Mouse (Mus musculus) limb, embryonic 12.5 days (tissue): ENCODE measurements around the gene Glod5. TPM values are rescaled to one million over a fixed set of nuclear protein-coding genes. Genes with fewer than 3 reads are reported as not detected.
"Not testable (repeated sequence)": the region's sequence is repeated elsewhere in the genome, so short reads cannot be mapped to it uniquely, and the experiment has no call there.

Experiments
- ATAC-seq: fragments of 200-750 bp; cut with Nextera tagmentation; 2 replicates; pipeline ENCODE4 v1.8.0; 2017; ENCODE audit warnings: low read depth, moderate TSS enrichment; ENCODE audit not compliant: insufficient number of reproducible peaks, insufficient read depth, low FRiP score, low TSS enrichment
- H3K27ac ChIP-seq: fragments of 300-500 bp; sonication (generic); 2 replicates; pipeline ENCODE4 v1.5.1; 2016; ENCODE audit warnings: mild to moderate bottlenecking, moderate library complexity
- H3K27me3 ChIP-seq: fragments of 300-500 bp; sonication (generic); 2 replicates; pipeline ENCODE4 v1.6.1; 2016; ENCODE audit warnings: mild to moderate bottlenecking, moderate library complexity
- H3K36me3 ChIP-seq: fragments of 300-500 bp; sonication (generic); 2 replicates; pipeline ENCODE4 v1.6.1; 2016; ENCODE audit warnings: mild to moderate bottlenecking, moderate library complexity
- H3K4me1 ChIP-seq: fragments of 300-500 bp; sonication (generic); replicated peaks from 2 replicates; pipeline ENCODE4 v1.6.1; 2016
- H3K4me2 ChIP-seq: fragments of 300-500 bp; sonication (generic); 2 replicates; pipeline ENCODE4 v1.6.1; 2016; ENCODE audit warnings: mild to moderate bottlenecking, moderate library complexity
- H3K4me3 ChIP-seq: fragments of 300-500 bp; sonication (generic); replicated peaks from 2 replicates; pipeline ENCODE4 v1.5.1; 2016; ENCODE audit warnings: mild to moderate bottlenecking
- H3K9ac ChIP-seq: fragments of 300-500 bp; sonication (generic); replicated peaks from 2 replicates; pipeline ENCODE4 v1.6.1; 2016; ENCODE audit warnings: mild to moderate bottlenecking, moderate library complexity
- H3K9me3 ChIP-seq: fragments of 300-500 bp; sonication (generic); 2 replicates; pipeline ENCODE4 v1.6.1; 2016; ENCODE audit warnings: mild to moderate bottlenecking, moderate library complexity
- WGBS: fragments of 180-500 bp; shearing (Covaris S2); methylation state at CpG from one replicate; pipeline ENCODE4 v1.1.7; 2016; 5-methylcytosine and 5-hydroxymethylcytosine counted together
- polyA plus RNA-seq: library from polyadenylated mRNA; unstranded; fragments of >200 nt; fragmentation: Nextera tagmentation; extraction: Ambion mirVana; gene quantifications from 2 replicates; pipeline ENCODE4 v1.2.1, GENCODE M21; 2016

The Glod5 gene
- not detected in 2 replicates for polyA plus RNA-seq

DNA sequence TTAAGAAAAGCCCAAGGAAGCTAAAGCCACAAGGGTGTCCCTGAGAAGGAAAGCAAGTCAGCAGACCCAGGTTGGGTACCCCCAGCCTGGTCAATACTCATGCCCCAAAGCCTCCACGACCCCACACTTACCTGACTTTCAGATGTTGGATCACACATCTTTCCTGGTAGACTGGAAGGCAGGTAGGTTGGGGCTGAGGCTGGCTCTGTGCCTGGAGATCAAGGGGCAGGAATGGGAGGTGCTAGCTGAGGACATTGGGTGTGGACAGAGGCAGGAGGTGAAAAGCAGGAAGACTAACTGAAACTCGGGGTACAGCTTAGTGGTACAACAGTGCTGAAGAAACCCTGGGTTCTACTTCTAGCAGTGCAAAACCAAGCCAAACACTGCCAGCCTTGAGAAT lies at the start of gene Glod5:
TSS of gene Glod5 (minus strand) at position 207 of the 400 bp plus-strand sequence.
- Histone ChIP-seq H3K27ac (no peak within 1 kb of the TSS), H3K36me3 (no peaks in the 10 kb centered on the region), H3K27me3 (no peaks in the 10 kb centered on the region), H3K4me2 (no peak within 1 kb of the TSS), H3K9me3 (no peaks in the 10 kb centered on the region), H3K4me1 (no peaks in the 10 kb centered on the region), H3K4me3 (no peak within 1 kb of the TSS), H3K9ac (no peak within 1 kb of the TSS)
- no peak for ATAC-seq
- 56% methylated on average over 2 of the region's 2 CpGs for WGBS

DNA sequence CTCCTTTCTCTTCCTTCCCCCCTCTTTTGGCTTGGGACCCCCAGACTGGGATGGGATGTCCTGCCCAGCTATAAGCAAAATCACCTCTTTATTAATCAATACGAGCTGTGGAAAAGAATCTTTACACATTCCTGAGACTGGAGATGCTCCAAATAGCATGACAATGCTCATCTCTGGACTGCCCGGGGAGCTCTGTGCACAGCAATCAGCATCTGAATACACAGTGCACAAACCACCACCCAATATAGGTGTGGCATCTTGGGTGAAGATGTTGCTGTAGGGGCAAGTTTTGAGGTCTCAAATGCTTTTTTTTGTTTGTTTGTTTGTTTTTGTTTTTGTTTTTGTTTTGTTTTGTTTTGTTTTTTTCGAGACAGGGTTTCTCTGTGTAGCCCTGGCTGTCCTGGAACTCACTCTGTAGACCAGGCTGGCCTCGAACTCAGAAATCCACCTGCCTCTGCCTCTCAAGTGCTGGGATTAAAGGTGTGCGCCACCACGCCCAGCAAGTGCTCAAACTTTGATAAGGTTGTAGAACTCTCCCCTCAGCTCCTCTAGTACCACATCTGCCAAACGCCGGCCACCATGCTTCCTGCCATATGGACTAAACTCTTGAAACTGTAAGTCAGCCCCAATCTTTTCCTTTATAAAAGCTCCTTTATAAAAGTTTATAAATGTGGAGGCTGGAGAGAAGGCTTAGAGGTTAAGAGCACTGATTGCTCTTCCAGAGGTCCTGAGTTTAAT lies 32.9 kb upstream of the Glod5 start:
- not testable (repeated sequence) for H3K4me1 ChIP-seq, ATAC-seq, H3K9ac ChIP-seq, H3K27me3 ChIP-seq, H3K9me3 ChIP-seq, H3K27ac ChIP-seq, H3K4me2 ChIP-seq, H3K4me3 ChIP-seq, H3K36me3 ChIP-seq
- 84% methylated on average over 8 of the region's 8 CpGs for WGBS

DNA sequence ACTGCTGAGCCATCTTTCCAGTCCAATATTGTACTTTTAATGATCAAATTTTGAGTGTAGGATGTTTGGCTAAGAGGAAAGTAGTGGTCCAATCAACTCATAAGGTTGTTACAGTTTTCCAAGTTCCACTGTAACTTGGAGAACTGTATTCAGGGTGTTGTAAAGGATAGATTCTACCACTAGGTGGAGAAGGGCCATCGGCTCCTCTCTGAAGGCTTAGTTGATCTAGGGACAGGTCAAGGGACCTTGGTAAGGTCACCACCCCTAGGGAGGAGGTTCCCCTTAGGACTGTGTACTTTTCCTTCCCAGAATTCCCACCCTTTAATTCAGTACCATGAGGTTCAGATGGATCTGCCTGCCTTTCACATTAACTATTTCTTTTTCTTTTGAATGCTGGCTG lies 14.7 kb upstream of the Glod5 start:
- no peak overlapping the region for H3K27ac ChIP-seq
- H3K9ac ChIP-seq: no peak overlapping the region
- ATAC-seq: no peak
- no peaks in the 10 kb centered on the region for H3K9me3 ChIP-seq
- H3K4me1 ChIP-seq: no peaks in the 10 kb centered on the region
- H3K36me3 ChIP-seq: no peaks in the 10 kb centered on the region
- no peak overlapping the region for H3K4me3 ChIP-seq
- 54% methylated on average over 1 of the region's 1 CpGs for WGBS
- H3K27me3 ChIP-seq: no peaks in the 10 kb centered on the region
- H3K4me2 ChIP-seq: no peak overlapping the region

DNA sequence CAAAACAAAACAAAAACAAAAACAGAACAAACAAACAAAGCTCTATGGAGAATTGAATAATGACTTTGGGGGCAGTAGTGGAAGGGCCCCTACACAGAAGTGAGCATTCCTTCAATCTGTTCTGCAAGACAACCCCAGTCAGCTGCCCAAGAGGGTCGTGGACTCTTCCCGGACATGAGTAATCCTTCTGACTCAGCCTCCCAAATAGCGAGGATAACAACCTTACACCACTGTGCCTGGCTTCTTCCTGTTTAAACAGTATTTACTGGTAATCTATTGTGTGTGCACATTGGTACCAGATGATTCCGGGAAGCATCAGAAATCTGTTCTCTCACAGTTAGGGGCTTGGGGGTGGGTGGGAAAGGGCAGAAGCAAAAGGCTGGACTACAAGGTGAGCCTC lies 8.5 kb upstream of the Glod5 start:
- Histone ChIP-seq H3K27ac (no peak overlapping the region), H3K9me3 (no peaks in the 10 kb centered on the region), H3K4me2 (no peak overlapping the region), H3K27me3 (no peaks in the 10 kb centered on the region), H3K9ac (no peak overlapping the region), H3K4me1 (no peaks in the 10 kb centered on the region), H3K4me3 (no peak overlapping the region), H3K36me3 (no peaks in the 10 kb centered on the region)
- WGBS: 59% methylated on average over 4 of the region's 4 CpGs
- no peak for ATAC-seq

DNA sequence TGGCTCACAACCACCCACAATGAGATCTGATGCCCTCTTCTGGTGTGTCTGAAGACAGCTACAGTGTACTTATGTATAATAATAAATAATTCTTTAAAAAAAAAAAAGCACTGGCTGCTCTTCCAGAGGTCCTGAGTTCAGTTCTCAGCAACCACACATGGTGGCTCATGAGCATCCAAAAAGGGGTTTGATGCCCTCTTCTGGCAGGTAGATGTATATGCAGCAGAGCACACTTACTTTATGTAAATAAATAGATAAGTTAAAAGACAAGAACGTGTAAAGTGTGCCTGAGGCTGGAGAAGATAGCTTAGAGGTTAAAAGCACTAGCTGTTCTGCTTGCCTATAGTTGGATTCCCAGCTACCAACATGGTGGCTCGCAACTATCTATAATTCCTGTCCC lies 6.5 kb upstream of the Glod5 start:
- ATAC-seq: no peak
- Histone ChIP-seq H3K4me3 (no peak overlapping the region), H3K36me3 (no peaks in the 10 kb centered on the region), H3K27ac (no peak overlapping the region), H3K27me3 (no peaks in the 10 kb centered on the region), H3K4me2 (no peak overlapping the region), H3K9me3 (no peaks in the 10 kb centered on the region), H3K9ac (no peak overlapping the region), H3K4me1 (no peaks in the 10 kb centered on the region)
- WGBS: 66% methylated on average over 2 of the region's 2 CpGs

DNA sequence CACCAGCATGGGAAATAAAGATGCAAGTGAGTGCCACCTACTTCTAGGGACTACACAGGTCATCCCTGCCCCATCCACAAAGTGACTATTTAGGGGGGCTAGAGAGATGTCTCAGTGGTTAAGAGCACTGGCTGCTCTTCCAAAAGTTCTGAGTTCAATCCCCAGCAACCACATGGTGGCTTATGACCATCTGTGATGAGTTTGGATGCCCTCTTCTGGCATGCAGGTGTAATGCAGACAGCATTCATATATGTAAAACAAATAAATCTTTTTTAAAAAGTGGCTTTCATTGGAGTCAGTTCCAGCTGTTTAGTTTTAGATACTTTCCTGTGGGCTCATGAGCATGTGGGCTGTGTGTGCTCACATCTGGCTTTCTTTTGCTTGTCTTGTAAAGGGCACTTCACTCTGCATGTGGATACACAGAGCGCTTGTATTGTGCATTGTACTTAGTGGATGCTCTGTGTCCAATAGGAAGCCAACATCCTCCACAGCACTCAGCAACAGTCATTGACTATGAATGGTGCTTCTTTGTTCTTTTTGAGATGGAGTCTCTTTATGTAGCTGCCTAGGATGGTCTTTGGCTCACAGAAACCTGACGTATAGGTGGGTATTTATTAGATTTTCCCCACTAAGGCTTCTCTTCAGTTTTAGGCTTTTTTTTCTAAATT lies 2.0 kb upstream of the Glod5 start:
- no peak overlapping the region for H3K4me2 ChIP-seq
- no peaks in the 10 kb centered on the region for H3K36me3 ChIP-seq
- no peak overlapping the region for H3K4me3 ChIP-seq
- no peak overlapping the region for H3K27ac ChIP-seq
- H3K9ac ChIP-seq: no peak overlapping the region
- no peaks in the 10 kb centered on the region for H3K4me1 ChIP-seq
- 87% methylated on average over 2 of the region's 2 CpGs for WGBS
- no peaks in the 10 kb centered on the region for H3K27me3 ChIP-seq
- no peaks in the 10 kb centered on the region for H3K9me3 ChIP-seq
- no peak for ATAC-seq

DNA sequence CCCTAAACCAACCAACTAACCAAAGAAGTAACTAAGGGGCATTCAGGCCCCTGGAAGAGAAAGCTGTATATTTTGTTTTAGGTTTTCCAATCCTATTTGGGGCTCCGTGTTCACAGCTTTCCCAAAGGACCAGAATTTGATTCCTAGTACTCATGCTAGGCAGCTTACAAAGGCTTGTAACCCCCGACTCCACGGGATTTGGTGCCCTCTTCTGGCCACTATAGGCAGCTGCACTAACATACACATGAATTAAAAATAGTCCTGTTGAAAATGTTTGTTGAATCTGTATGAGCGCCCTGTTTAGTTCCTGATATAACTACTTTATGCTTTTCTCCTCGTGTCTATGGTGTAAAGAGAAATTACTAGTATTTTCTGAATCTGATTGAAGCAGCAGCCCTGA lies 1.1 kb downstream of the Glod5 start:
- Histone ChIP-seq H3K9me3 (no peaks in the 10 kb centered on the region), H3K27me3 (no peaks in the 10 kb centered on the region), H3K36me3 (no peaks in the 10 kb centered on the region), H3K9ac (no peak overlapping the region), H3K4me1 (no peaks in the 10 kb centered on the region), H3K27ac (no peak overlapping the region), H3K4me2 (no peak overlapping the region), H3K4me3 (no peak overlapping the region)
- WGBS: 13% methylated on average over 5 of the region's 5 CpGs
- no peak for ATAC-seq

DNA sequence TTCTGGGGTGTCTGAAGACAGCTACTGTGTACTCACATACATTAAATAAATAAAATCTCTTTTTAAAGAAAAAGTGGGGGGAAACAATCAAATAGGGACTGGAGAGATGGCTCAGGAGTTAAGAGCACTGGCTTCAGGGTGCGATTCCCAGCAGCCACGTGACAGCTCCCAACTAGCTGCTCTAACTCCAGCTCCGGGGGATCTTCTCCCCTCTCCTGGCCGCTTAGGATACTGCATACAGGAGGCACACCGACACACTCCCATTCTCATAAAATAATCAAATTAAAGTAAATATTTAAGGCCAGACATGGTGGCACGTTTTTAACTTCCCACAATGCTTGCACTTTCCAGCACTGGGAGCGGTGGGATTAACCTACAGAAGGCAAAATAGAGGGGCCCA lies 2.6 kb downstream of the Glod5 start:
- not testable (repeated sequence) for H3K9me3 ChIP-seq, ATAC-seq, H3K4me1 ChIP-seq, H3K27me3 ChIP-seq, H3K36me3 ChIP-seq, H3K4me3 ChIP-seq, H3K27ac ChIP-seq, H3K4me2 ChIP-seq, H3K9ac ChIP-seq
- 22% methylated on average over 7 of the region's 7 CpGs for WGBS

DNA sequence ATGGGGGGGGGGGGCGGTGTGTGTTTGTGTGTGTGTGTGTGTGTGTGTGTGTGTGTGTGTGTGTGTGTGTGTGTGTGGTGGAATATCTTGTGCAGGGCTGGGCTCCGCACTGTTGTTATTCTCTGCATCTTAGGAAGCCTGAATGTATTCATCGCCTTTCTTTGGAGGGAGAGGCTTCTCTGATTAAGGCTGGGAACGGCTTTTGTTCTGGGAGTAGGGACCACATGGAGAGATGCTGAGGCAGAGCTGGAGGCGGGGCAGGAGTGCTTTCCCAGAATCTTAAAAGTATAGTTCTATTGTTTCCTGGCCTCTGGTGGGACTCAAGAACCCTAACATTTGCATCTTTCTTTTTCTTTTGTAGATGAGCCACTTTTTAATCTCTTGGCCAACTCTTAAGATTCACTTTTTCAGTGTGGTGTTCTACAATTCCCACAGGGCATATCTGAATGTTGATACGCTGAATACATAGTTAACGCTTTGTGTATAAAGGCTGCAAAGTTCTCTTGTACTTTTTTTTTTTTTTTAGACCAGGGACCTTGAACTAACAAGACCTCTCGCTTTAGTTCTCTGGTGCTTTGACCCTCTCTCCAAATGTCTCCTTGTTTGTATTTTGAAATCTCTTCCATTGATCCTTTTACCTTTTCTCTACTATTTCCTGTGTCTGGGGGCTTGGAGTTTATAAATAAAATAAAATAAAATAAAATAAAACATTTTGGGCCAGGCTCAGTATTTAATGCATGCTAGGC lies 4.5 kb downstream of the Glod5 start:
- no peak for ATAC-seq
- Histone ChIP-seq H3K9me3 (no peaks in the 10 kb centered on the region), H3K36me3 (no peaks in the 10 kb centered on the region), H3K4me1 (no peaks in the 10 kb centered on the region), H3K9ac (no peak overlapping the region), H3K27me3 (no peaks in the 10 kb centered on the region), H3K4me3 (no peak overlapping the region), H3K27ac (no peak overlapping the region), H3K4me2 (no peak overlapping the region)
- WGBS: 39% methylated on average over 8 of the region's 8 CpGs

DNA sequence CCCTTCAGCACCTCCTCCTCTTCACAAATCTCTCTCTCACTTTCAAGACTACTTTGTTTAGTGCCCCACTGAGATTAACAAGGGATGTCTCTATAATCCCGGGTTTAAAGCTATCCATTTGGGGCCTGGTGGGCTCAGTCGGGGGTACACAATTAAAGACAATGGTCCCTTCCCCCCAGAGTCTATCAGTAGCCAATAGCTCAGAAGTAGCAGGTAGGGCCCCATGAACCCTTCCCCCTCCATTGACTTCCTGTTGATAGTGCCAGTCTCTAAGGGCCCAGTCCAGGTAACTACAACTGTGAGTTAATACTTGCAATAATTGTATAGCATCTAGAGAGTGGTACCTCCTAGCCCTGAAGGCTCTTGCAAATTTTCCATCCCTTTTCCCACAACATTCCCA lies 5.1 kb downstream of the Glod5 start:
- Histone ChIP-seq H3K27me3 (no peaks in the 10 kb centered on the region), H3K4me2 (no peak overlapping the region), H3K9me3 (no peaks in the 10 kb centered on the region), H3K4me3 (no peak overlapping the region), H3K27ac (no peak overlapping the region), H3K9ac (no peak overlapping the region), H3K36me3 (no peaks in the 10 kb centered on the region), H3K4me1 (no peaks in the 10 kb centered on the region)
- no peak for ATAC-seq
- 30% methylated on average over 2 of the region's 2 CpGs for WGBS

DNA sequence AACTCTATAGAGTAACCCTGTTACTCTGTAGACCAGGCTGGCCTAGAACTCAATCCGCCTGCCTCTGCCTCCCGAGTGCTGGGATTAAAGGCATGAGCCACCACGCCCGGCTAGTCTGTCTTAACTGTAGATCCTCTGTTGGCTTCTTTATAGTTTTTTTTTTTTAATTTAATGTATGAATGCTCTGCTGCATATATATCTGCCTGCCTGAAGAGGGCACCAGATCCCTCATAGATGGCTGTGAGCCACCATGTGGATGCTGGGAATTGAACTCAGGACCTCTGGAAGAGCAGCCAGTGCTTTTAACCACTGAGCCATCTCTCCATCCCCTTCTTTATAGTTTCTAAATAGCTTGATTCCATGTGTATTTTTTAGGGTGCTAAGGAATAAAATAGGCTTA lies 8.9 kb downstream of the Glod5 start:
- 91% methylated on average over 4 of the region's 4 CpGs for WGBS
- H3K4me2 ChIP-seq, ATAC-seq, H3K4me1 ChIP-seq, H3K9me3 ChIP-seq, H3K4me3 ChIP-seq, H3K27ac ChIP-seq, H3K27me3 ChIP-seq, H3K36me3 ChIP-seq, H3K9ac ChIP-seq: not testable (repeated sequence)
